ENCODE assay signal across 17 mouse cellular contexts in genomic region chr11:41261254-41261653, GRCm38 (mm10).
"Had no signal": no experiment of that assay in that cellular context is flagged by ENCODE, and none has a peak within 500 bp of the region (broad histone marks: within the 10 kb centered on the region; RNA-seq: fewer than 3 reads in every experiment).

No protein-coding gene starts in this region.

- H3K27me3 ChIP-seq: limb, embryonic 13.5 days; liver, embryonic 12.5 days; liver, embryonic 15.5 days; midbrain, embryonic 12.5 days; stomach, embryonic 15.5 days had no signal

- H3K9ac ChIP-seq: limb, embryonic 13.5 days; liver, embryonic 12.5 days; liver, embryonic 15.5 days; midbrain, embryonic 12.5 days; stomach, embryonic 15.5 days had no signal

- H3K36me3 ChIP-seq: limb, embryonic 10.5 days; limb, embryonic 13.5 days; liver, embryonic 12.5 days; liver, embryonic 15.5 days; midbrain, embryonic 12.5 days; stomach, embryonic 15.5 days had no signal

- ATAC-seq: liver, embryonic 12.5 days had no signal

- H3K9me3 ChIP-seq: limb, embryonic 10.5 days; limb, embryonic 13.5 days; liver, embryonic 12.5 days; liver, embryonic 15.5 days; midbrain, embryonic 12.5 days; stomach, embryonic 15.5 days had no signal

- DNase-seq: kidney, adult 18-20 months; kidney, adult 9 months; kidney, postnatal 14 days; kidney, postnatal 4 days; liver; lung, adult 18-20 months; lung, postnatal 14 days; right cerebral cortex, postnatal 25 days; spleen, adult 18-20 months; thymus, postnatal 36 days had no signal

- H3K4me3 ChIP-seq: limb, embryonic 10.5 days; limb, embryonic 13.5 days; liver, embryonic 12.5 days; liver, embryonic 15.5 days; midbrain, embryonic 12.5 days; stomach, embryonic 15.5 days had no signal

- H3K4me2 ChIP-seq: liver, embryonic 12.5 days; liver, embryonic 15.5 days; midbrain, embryonic 12.5 days; stomach, embryonic 15.5 days had no signal

- H3K27ac ChIP-seq: limb, embryonic 13.5 days; liver, embryonic 12.5 days; liver, embryonic 15.5 days; macrophage; midbrain, embryonic 12.5 days; stomach, embryonic 15.5 days had no signal

- H3K4me1 ChIP-seq: liver, embryonic 12.5 days; liver, embryonic 15.5 days; midbrain, embryonic 12.5 days; stomach, embryonic 15.5 days had no signal
